In genomic region chr9:57612587-57612986, GRCm38 (mm10) we compare ENCODE assay signal across 27 mouse cellular contexts. TPM values are rescaled to one million over a fixed set of nuclear protein-coding genes. Genes with fewer than 3 reads are reported as not detected.
A peak's percentile ranks its signal among the peaks of the same experiment; 100 is the strongest.
DNase-seq lines count a peak whose midpoint lies in the region; ATAC-seq and TF ChIP-seq lines count a peak whose summit lies in the region.
"Had no signal": no experiment of that assay in that cellular context is flagged by ENCODE, and none has a peak within 500 bp of the region (broad histone marks: within the 10 kb centered on the region; RNA-seq: fewer than 3 reads in every experiment).

No protein-coding gene starts in this region.

- no peak overlapping the region for H3K4me2 ChIP-seq in heart, postnatal 0 days (ENCODE audit: low read depth, low read length)
- H3K4me2 ChIP-seq: embryonic facial prominence, embryonic 12.5 days; forebrain, embryonic 12.5 days had no signal

- 0 out of 2 replicates have a peak, but pooled peaks cover 4% of the 10 kb centered on the region for H3K4me1 ChIP-seq in heart, postnatal 0 days (ENCODE audit: control insufficient read depth, insufficient read depth)
- no peaks in the 10 kb centered on the region for H3K4me1 ChIP-seq in lung, adult 2 months (ENCODE audit: control insufficient read depth, insufficient read depth, low read length)
- H3K4me1 ChIP-seq: embryonic facial prominence, embryonic 12.5 days had no signal

- no peak overlapping the region for H3K27ac ChIP-seq in heart, postnatal 0 days (ENCODE audit: low read depth)
- H3K27ac ChIP-seq: embryonic facial prominence, embryonic 10.5 days; embryonic facial prominence, embryonic 12.5 days; forebrain, embryonic 10.5 days; forebrain, embryonic 12.5 days had no signal

- no peak overlapping the region for H3K4me3 ChIP-seq in heart, postnatal 0 days (ENCODE audit: low read depth, low read length)
- H3K4me3 ChIP-seq in C2C12 (ENCODE audit: insufficient read depth, poor library complexity, severe bottlenecking): no peak overlapping the region
- no peak overlapping the region for H3K4me3 ChIP-seq in lung, adult 2 months (replicated peaks; ENCODE audit: extremely low read depth, low read depth, low read length)
- H3K4me3 ChIP-seq: embryonic facial prominence, embryonic 10.5 days; embryonic facial prominence, embryonic 12.5 days; forebrain, embryonic 10.5 days; forebrain, embryonic 12.5 days had no signal

- H3ac ChIP-seq in C2C12 (ENCODE audit: control insufficient read depth, insufficient read length, low read depth): no peak overlapping the region

- H3K27me3 ChIP-seq in heart, postnatal 0 days (ENCODE audit: control insufficient read depth, insufficient read depth, low read length): peaks cover 6% of the 10 kb centered on the region; the same call in 1 of the 2 replicates
- H3K27me3 ChIP-seq in C2C12 (ENCODE audit: control insufficient read depth, insufficient read depth, insufficient read length): no peaks in the 10 kb centered on the region
- H3K27me3 ChIP-seq: embryonic facial prominence, embryonic 12.5 days had no signal

- H3K36me3 ChIP-seq in heart, postnatal 0 days (replicated peaks; ENCODE audit: control insufficient read depth, insufficient read depth, low read length): no peaks in the 10 kb centered on the region
- no peaks in the 10 kb centered on the region for H3K36me3 ChIP-seq in C2C12 (ENCODE audit: control insufficient read depth, insufficient read depth)
- H3K36me3 ChIP-seq: embryonic facial prominence, embryonic 10.5 days; embryonic facial prominence, embryonic 12.5 days; forebrain, embryonic 10.5 days; forebrain, embryonic 12.5 days had no signal

- peak; percentile 55; the same call in 1 of the 2 replicates for ATAC-seq in heart, postnatal 0 days (ENCODE audit: insufficient read depth, low read depth)
- ATAC-seq: forebrain, embryonic 14.5 days; forebrain, embryonic 16.5 days had no signal

- 44% methylated on average over 7 of the region's 7 CpGs for WGBS in heart, postnatal 0 days
- 54% methylated on average over 7 of the region's 7 CpGs for WGBS in lung, adult 2 months

- no peak for TF ChIP-seq CTCF in heart, postnatal 0 days (IDR thresholded peaks at IDR 0.05; ENCODE audit: low read depth)
- no peak for TF ChIP-seq CTCF in C2C12 (IDR thresholded peaks at IDR 0.05; ENCODE audit: control insufficient read depth, insufficient read depth, insufficient read length)
- TF ChIP-seq CTCF in lung, adult 2 months (IDR thresholded peaks at IDR 0.05; ENCODE audit: insufficient read depth, low read length): no peak

- no peaks in the 10 kb centered on the region for H3K79me3 ChIP-seq in C2C12 (ENCODE audit: low read depth)

- no peaks in the 10 kb centered on the region for H3K79me2 ChIP-seq in C2C12 (ENCODE audit: control insufficient read depth, insufficient read depth)

- DNase-seq in heart, postnatal 0 days (ENCODE audit: low spot score): no peak
- DNase-seq in heart, postnatal 25 days (ENCODE audit: low spot score): no peak
- DNase-seq in NIH3T3 (ENCODE audit: low read depth): peak; percentile 45
- DNase-seq in yolk sac, embryonic 10.5 days (ENCODE audit: low spot score): no peak
- no peak for DNase-seq in lung, postnatal 4 days
- no peak for DNase-seq in lung, adult 2 months
- DNase-seq: adrenal gland, adult 2 months; adrenal gland, postnatal 10 days; adrenal gland, postnatal 25 days; B cell, adult 2 months; cerebellum, adult 11 months; cerebellum, adult 18-20 months; cerebellum, adult 9-10 months; cerebellum, postnatal 10 days; cerebellum, postnatal 25 days had no signal

- TF ChIP-seq POLR2A in lung, adult 2 months (IDR thresholded peaks at IDR 0.05; ENCODE audit: borderline replicate concordance, extremely low read depth, low read depth, low read length): no peak

- H3K9me3 ChIP-seq in heart, postnatal 0 days (replicated peaks; ENCODE audit: control insufficient read depth, low read length): no peaks in the 10 kb centered on the region
- H3K9me3 ChIP-seq: embryonic facial prominence, embryonic 10.5 days; embryonic facial prominence, embryonic 12.5 days; forebrain, embryonic 10.5 days; forebrain, embryonic 12.5 days had no signal

- TF ChIP-seq EP300 in heart, postnatal 0 days (IDR thresholded peaks at IDR 0.05; ENCODE audit: low read depth): no peak

- intact Hi-C loops in heart, postnatal 25 days (cut with DNase I): no loop called here

- no peak overlapping the region for H3K9ac ChIP-seq in heart, postnatal 0 days (replicated peaks; ENCODE audit: low read depth, low read length)
- H3K9ac ChIP-seq: embryonic facial prominence, embryonic 12.5 days; forebrain, embryonic 12.5 days had no signal

TF ChIP-seq in C2C12, 6 proteins besides CTCF, POLR2A, EP300 and RAD21:
- TF ChIP-seq FOSL1 (IDR thresholded peaks at IDR 0.05; ENCODE audit: insufficient read depth, low read length, poor library complexity, severe bottlenecking): no peak
- TF ChIP-seq MYOD1 (IDR thresholded peaks at IDR 0.05; ENCODE audit: control insufficient read depth, insufficient read length, low read depth): peak; percentile 3

RNA-seq across cellular contexts. Expression of gene Cplx3, which starts 6.5 kb away (rescaled TPM):
- total RNA-seq in heart, postnatal 0 days (2014; rRNA removed; ENCODE audit: low replicate concordance): not detected in 2 replicates
- 0.07 TPM in 1 of 2 replicates, not detected in the other for polyA plus RNA-seq in heart, postnatal 0 days (2015; fragmentation: Nextera tagmentation; extraction: Ambion mirVana)
- not detected for total RNA-seq in heart, postnatal 25 days (2021)
- polyA plus RNA-seq in C2C12 (2012; fragmentation: generic; extraction: Trizol): 0.06 TPM
- polyA plus RNA-seq in lung, adult 2 months (2012; rRNA removed): not detected in 2 replicates
- total RNA-seq: adrenal gland, adult 2 months; adrenal gland, postnatal 10 days; adrenal gland, postnatal 25 days; adrenal gland, postnatal 4 days; ES-E14; MEL had no signal
- polyA plus RNA-seq: adrenal gland, adult 2 months; embryonic facial prominence, embryonic 14.5 days; forebrain, embryonic 16.5 days had no signal

RNA-seq across cellular contexts. Expression of gene Lman1l, which starts 8.0 kb away (rescaled TPM):
- 0.15 TPM in 1 of 2 replicates, not detected in the other for total RNA-seq in heart, postnatal 0 days (2014; rRNA removed; ENCODE audit: low replicate concordance)
- polyA plus RNA-seq in heart, postnatal 0 days (2015; fragmentation: Nextera tagmentation; extraction: Ambion mirVana): not detected in 2 replicates
- not detected for total RNA-seq in heart, postnatal 25 days (2021)
- polyA plus RNA-seq in C2C12 (2012; fragmentation: generic; extraction: Trizol): 0.68 TPM
- polyA plus RNA-seq in lung, adult 2 months (2012; rRNA removed): 0.06 and 0.08 TPM in 2 replicates
- total RNA-seq: adrenal gland, adult 2 months; adrenal gland, postnatal 10 days; adrenal gland, postnatal 25 days; adrenal gland, postnatal 4 days had no signal
- polyA plus RNA-seq: adrenal gland, adult 2 months; cortical plate, adult 2 months; embryonic facial prominence, embryonic 10.5 days; embryonic facial prominence, embryonic 12.5 days; embryonic facial prominence, embryonic 14.5 days; forebrain, embryonic 10.5 days; forebrain, embryonic 12.5 days; forebrain, embryonic 14.5 days; forebrain, embryonic 16.5 days had no signal

RNA-seq across cellular contexts. Expression of gene Ulk3, which starts 23.3 kb away (rescaled TPM):
- total RNA-seq in heart, postnatal 0 days (2014; rRNA removed; ENCODE audit: low replicate concordance): 28.1 and 189 TPM in 2 replicates
- polyA plus RNA-seq in heart, postnatal 0 days (2015; fragmentation: Nextera tagmentation; extraction: Ambion mirVana): 6.6 and 8.0 TPM in 2 replicates
- total RNA-seq in heart, postnatal 25 days (2021): 1 to 10 TPM; 6.8 to 8.9 TPM
- polyA plus RNA-seq in C2C12 (2012; fragmentation: generic; extraction: Trizol): 5.4 TPM
- polyA plus RNA-seq in lung, adult 2 months (2012; rRNA removed): 23.2 and 34.2 TPM in 2 replicates

RNA-seq across cellular contexts. Expression of gene Csk, which starts 40.8 kb away (rescaled TPM):
- total RNA-seq in heart, postnatal 0 days (2014; rRNA removed; ENCODE audit: low replicate concordance): 44.6 and 54.2 TPM in 2 replicates
- 10.8 and 13.9 TPM in 2 replicates for polyA plus RNA-seq in heart, postnatal 0 days (2015; fragmentation: Nextera tagmentation; extraction: Ambion mirVana)
- 10 to 100 TPM; 23.5 to 27.4 TPM for total RNA-seq in heart, postnatal 25 days (2021)
- polyA plus RNA-seq in C2C12 (2012; fragmentation: generic; extraction: Trizol): 66.2 TPM
- 68.7 and 79.3 TPM in 2 replicates for polyA plus RNA-seq in lung, adult 2 months (2012; rRNA removed)

RNA-seq across cellular contexts. Expression of gene Scamp2, which starts 51.8 kb away (rescaled TPM):
- total RNA-seq in heart, postnatal 0 days (2014; rRNA removed; ENCODE audit: low replicate concordance): 42.1 and 91.7 TPM in 2 replicates
- polyA plus RNA-seq in heart, postnatal 0 days (2015; fragmentation: Nextera tagmentation; extraction: Ambion mirVana): 45.9 and 46.5 TPM in 2 replicates
- total RNA-seq in heart, postnatal 25 days (2021): 10 to 100 TPM; 24.6 to 24.8 TPM
- polyA plus RNA-seq in C2C12 (2012; fragmentation: generic; extraction: Trizol): 22.5 TPM
- 83.0 and 103 TPM in 2 replicates for polyA plus RNA-seq in lung, adult 2 months (2012; rRNA removed)
